Mouse (Mus musculus): Measurements from ENCODE around the gene Casp8. TPM values are rescaled to one million over a fixed set of nuclear protein-coding genes. Genes with fewer than 3 reads are reported as not detected.
A peak's percentile ranks its signal among the peaks of the same experiment; 100 is the strongest.
"Not testable (repeated sequence)": the region's sequence is repeated elsewhere in the genome, so short reads cannot be mapped to it uniquely, and the experiment has no call there.

The Casp8 gene
- total RNA-seq, 2 experiments from 2014 or later = 8.0 to 8.2 TPM

- intact Hi-C loops (cut with DNase I) = no loop called here
- no peak for DNase-seq (ENCODE audit: low spot score)
Measured at GRCm38 (mm10) chr1:58797370-58797769, 2.2 kb downstream of the Casp8 start.

- intact Hi-C loops (cut with DNase I) = no loop called here
Measured at GRCm38 (mm10) chr1:58798911-58799310, 3.7 kb downstream of the Casp8 start.

DNA sequence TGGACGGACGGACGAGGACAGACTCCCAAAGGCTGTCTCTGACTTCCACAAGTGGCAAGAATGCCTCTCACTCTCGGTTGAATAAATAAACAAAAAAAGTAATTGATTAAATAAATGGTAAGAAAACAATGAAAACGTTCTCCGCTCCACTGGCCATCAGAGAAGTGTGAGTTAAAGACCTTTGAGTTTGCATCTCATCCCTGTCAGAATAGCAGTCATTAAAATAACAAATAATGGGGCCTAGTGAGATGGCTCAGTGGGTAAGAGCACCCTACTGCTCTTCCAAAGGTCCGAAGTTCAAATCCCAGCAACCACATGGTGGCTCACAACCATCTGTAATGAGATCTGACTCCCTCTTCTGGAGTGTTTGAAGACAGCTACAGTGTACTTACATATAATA, 5.5 kb downstream of the Casp8 start:
- DNase-seq (ENCODE audit: low spot score); intact Hi-C loops (cut with DNase I): not testable (repeated sequence)

More at GRCm38 (mm10) chr1:58798911-58799310, 3.7 kb downstream of the Casp8 start:
- DNase-seq (ENCODE audit: low spot score) = no peak

GRCm38 (mm10) chr1:58801558-58802285, 6.5 kb downstream of the Casp8 start:
- intact Hi-C loops (cut with DNase I) = loop anchor here (2.0 kb wide), 1 partner anchor 31 kb away; no protein-coding TSS in a partner anchor
- DNase-seq (ENCODE audit: low spot score) = no peak

GRCm38 (mm10) chr1:58802322-58803273, 7.4 kb downstream of the Casp8 start:
- peak; percentile 48 for DNase-seq (ENCODE audit: low spot score)
- intact Hi-C loops (cut with DNase I) = loop anchor here (2.0 kb wide), 1 partner anchor 32 kb away; no protein-coding TSS in a partner anchor

GRCm38 (mm10) chr1:58803531-58803930, 8.4 kb downstream of the Casp8 start:
- DNase-seq (ENCODE audit: low spot score) = no peak
- intact Hi-C loops (cut with DNase I) = loop anchor here (2.0 kb wide), 1 partner anchor 33 kb away; no protein-coding TSS in a partner anchor

GRCm38 (mm10) chr1:58806651-58807050, 11.5 kb downstream of the Casp8 start:
- intact Hi-C loops (cut with DNase I) = no loop called here
- no peak for DNase-seq (ENCODE audit: low spot score)

DNA sequence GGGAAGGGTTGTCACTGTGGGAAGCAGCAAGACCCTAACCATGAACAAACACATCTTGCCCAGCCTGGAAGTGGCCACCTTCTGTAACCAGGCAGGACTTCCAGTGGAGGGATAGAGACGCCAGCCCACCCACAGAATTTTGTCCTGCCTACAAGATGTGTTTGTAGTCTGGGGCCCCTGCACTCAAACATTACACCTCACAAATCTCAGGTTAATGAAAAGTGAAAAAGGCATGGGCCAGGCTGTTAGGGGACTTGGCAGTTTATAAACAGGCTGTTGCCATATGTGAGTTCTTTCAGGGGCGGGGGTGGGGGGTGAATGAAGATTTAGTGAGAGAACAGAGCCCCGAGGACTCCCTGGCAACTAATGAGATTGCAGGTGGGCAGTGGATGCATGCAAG, 31.1 kb downstream of the Casp8 start:
- intact Hi-C loops (cut with DNase I) = no loop called here
- DNase-seq (ENCODE audit: low spot score) = no peak

GRCm38 (mm10) chr1:58830741-58831140, 35.6 kb downstream of the Casp8 start:
- intact Hi-C loops (cut with DNase I) = no loop called here
- DNase-seq (ENCODE audit: low spot score) = no peak

GRCm38 (mm10) chr1:58832198-58832597, 37.0 kb downstream of the Casp8 start:
- intact Hi-C loops (cut with DNase I) = no loop called here
- DNase-seq (ENCODE audit: low spot score) = no peak

- intact Hi-C loops (cut with DNase I); DNase-seq (ENCODE audit: low spot score): not testable (repeated sequence)
Measured at GRCm38 (mm10) chr1:58856811-58857210, 61.6 kb downstream of the Casp8 start.

DNA sequence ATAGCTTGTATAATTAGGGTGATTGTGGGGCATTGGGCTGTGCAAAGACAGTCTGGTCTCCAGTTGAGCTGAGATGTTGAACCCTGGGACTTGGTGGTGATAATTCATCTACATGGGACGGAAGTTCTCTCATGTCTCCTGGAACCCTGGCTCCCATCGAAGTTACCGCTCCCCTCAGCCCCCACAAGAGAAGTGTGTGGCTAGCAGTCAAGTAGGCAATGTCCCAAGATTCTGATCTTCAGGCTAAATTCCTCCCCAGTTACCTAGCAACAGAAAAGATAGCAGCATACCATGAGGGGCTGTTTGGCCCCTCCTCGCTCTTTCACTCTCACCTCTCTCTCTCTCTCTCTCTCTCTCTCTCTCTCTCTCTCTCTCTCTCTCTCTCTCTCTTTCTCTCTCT, 64.0 kb downstream of the Casp8 start:
- intact Hi-C loops (cut with DNase I); DNase-seq (ENCODE audit: low spot score): not testable (repeated sequence)

DNA sequence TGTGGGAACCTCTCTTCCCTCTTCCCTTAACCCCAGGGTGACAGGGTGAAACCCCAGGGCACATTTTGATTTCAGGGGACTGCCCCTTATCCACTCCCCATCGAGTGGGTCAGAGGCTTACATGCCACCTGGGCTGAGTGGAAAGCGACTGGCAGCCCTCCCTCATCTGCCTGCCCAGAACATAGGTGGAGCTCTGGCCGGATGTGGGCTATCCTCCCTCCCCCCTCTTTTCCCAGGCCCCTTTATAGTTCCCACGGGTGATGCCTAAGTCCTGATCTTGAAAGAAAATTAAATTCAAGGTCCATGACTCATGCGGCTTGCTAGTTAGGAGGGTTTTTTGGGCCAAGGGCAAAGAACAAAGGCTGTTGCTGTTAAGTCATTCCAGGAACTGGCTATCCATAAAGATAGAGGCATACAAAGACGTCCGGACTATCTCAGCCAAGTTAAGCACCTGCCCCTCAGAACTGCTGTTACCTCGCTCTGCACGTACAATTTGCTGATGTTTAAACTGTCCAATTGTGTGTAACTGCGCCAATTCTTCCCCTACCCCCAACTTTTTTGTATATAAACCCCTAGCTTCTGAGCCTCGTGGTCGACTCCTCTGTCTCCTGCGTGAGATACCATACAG, 64.7 kb downstream of the Casp8 start:
- DNase-seq (ENCODE audit: low spot score); intact Hi-C loops (cut with DNase I): not testable (repeated sequence)

DNA sequence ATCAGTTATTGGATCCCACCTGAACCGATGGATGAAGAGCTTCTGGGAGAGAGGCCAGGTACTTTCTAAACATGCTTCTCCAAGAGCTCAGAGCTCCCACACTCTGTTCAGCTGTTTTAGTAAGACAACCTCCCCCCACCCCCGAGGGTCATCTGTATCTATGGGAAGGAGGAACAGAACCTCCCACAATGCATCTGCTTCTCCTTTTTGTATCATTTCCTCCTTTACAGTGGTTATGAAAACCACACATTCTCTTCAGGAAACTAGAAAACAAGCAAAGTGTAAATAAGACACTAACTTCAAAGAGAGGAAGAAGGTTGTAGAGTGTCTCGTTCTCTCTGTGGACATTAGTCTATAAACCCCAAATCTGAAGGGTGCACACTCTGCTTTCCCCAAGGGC, 65.4 kb downstream of the Casp8 start:
- intact Hi-C loops (cut with DNase I); DNase-seq (ENCODE audit: low spot score): not testable (repeated sequence)

- intact Hi-C loops (cut with DNase I) = loop anchor here (5.0 kb wide), 1 partner anchor 199 kb away; no protein-coding TSS in a partner anchor
Measured at GRCm38 (mm10) chr1:58876500-58876899, 81.3 kb downstream of the Casp8 start.

GRCm38 (mm10) chr1:58879291-58879690, 84.1 kb downstream of the Casp8 start:
- intact Hi-C loops (cut with DNase I) = loop anchor here (5.0 kb wide), 1 partner anchor 202 kb away; no protein-coding TSS in a partner anchor
- DNase-seq (ENCODE audit: low spot score) = not testable (repeated sequence)

More at GRCm38 (mm10) chr1:58876500-58876899, 81.3 kb downstream of the Casp8 start:
- not testable (repeated sequence) for DNase-seq (ENCODE audit: low spot score)

GRCm38 (mm10) chr1:58883279-58883678, 88.1 kb downstream of the Casp8 start:
- intact Hi-C loops (cut with DNase I); DNase-seq (ENCODE audit: low spot score): not testable (repeated sequence)

- intact Hi-C loops (cut with DNase I) = no loop called here
- no peak for DNase-seq (ENCODE audit: low spot score)
Measured at GRCm38 (mm10) chr1:58885646-58886045, 90.5 kb downstream of the Casp8 start.

DNA sequence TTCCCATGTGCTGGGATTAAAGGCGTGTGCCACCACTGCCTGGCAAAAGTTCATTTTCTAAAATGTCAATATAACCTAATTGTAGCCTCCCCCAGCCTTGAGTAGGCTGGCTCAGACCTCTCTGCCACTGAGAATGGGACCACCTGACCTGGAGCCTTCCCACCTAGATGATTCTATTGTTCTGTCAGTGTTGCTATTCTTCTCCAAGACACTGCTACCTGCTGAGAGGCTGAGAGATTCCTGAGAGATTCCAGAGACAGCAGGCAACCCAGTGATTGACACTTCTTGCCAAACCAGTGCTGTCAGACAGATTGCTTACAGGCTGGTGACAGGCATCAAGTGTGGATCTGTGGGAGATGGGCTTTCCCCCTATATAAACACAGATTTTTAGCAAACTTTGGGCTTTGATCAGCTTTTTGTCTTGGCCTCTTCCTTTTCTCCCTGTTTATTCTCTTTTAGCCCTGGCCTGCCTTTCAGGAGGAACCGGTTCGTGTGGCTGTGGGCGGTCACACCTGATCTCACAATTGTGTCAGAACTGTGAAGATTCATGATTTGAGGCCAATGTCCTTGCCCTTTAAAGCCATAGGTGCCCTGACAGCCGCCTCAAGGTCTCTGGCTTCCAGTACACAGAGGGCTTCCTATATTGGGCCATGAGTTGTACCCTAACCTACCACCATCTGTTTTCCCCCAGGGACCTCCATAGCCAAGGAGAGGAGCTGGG, 94.8 kb downstream of the Casp8 start:
- DNase-seq (ENCODE audit: low spot score) = no peak
- intact Hi-C loops (cut with DNase I) = no loop called here
